ENCODE assay signal across 8 mouse cellular contexts in genomic region chr14:31385977-31386697, GRCm38 (mm10). TPM values are rescaled to one million over a fixed set of nuclear protein-coding genes. Genes with fewer than 3 reads are reported as not detected.
A peak's percentile ranks its signal among the peaks of the same experiment; 100 is the strongest.
DNase-seq lines count a peak whose midpoint lies in the region; ATAC-seq and TF ChIP-seq lines count a peak whose summit lies in the region.

No protein-coding gene starts in this region.

- H3K9me3 ChIP-seq in liver, embryonic 15.5 days (replicated peaks): no peaks in the 10 kb centered on the region

- no peaks in the 10 kb centered on the region for H3K36me3 ChIP-seq in kidney, adult 2 months (ENCODE audit: control insufficient read depth, insufficient read depth, low read length)
- peaks cover 11% of the 10 kb centered on the region; the same call in 1 of the 2 replicates for H3K36me3 ChIP-seq in liver, embryonic 15.5 days (replicated peaks)

- ATAC-seq in liver, embryonic 15.5 days (ENCODE audit: insufficient read depth): peak; percentile 30; the same call in 1 of the 2 replicates

- H3K27me3 ChIP-seq in kidney, adult 2 months (replicated peaks; ENCODE audit: control insufficient read depth, insufficient read depth, low read length): no peaks in the 10 kb centered on the region
- H3K27me3 ChIP-seq in liver, embryonic 15.5 days: no peaks in the 10 kb centered on the region

- H3K27ac ChIP-seq in kidney, adult 2 months (ENCODE audit: insufficient read depth, low read depth, low read length): peak overlapping the region; percentile 57
- H3K27ac ChIP-seq in liver, embryonic 15.5 days (replicated peaks): 0 out of 2 replicates have a peak overlapping the region, but pooled peaks have one; percentile 6

- H3K4me3 ChIP-seq in kidney, adult 2 months (ENCODE audit: insufficient read depth, low read depth, low read length): no peak overlapping the region
- H3K4me3 ChIP-seq in liver, embryonic 15.5 days (replicated peaks): no peak overlapping the region

- no peak overlapping the region for H3K9ac ChIP-seq in liver, embryonic 15.5 days

- TF ChIP-seq POLR2A in kidney, adult 2 months (IDR thresholded peaks at IDR 0.05; ENCODE audit: low read depth, low read length): no peak

- intact Hi-C loops in gastrocnemius, postnatal 36 days (cut with DNase I): loop anchor here (1.0 kb wide), 1 partner anchor 50 kb away; the partner anchor contains the start of gene Sh3bp5

- peak; percentile 95 for TF ChIP-seq CTCF in kidney, adult 2 months (conservative IDR thresholded peaks at IDR 0.05; ENCODE audit: insufficient read depth, insufficient read length, low read depth, low read length)

- H3K4me2 ChIP-seq in liver, embryonic 15.5 days: no peak overlapping the region

- WGBS in kidney, adult 2 months: 25% methylated on average over 13 of the region's 13 CpGs
- 33% methylated on average over 13 of the region's 13 CpGs for WGBS in liver, embryonic 15.5 days (ENCODE audit: insufficient replicate concordance)

- DNase-seq in urinary bladder, adult 18-20 months (ENCODE audit: low spot score in 2 of 2): peak; percentile 59 to 80
- DNase-seq in urinary bladder, postnatal 10 days (ENCODE audit: low spot score): no peak
- DNase-seq in cerebellum, adult 18-20 months: peak; percentile 86 to 88
- DNase-seq in gastrocnemius, postnatal 36 days: peak; percentile 74 to 80
- peak; percentile 94 for DNase-seq in kidney, adult 2 months
- DNase-seq in ovary, postnatal 14 days (ENCODE audit: low spot score): peak; percentile 81
- peak; percentile 78 for DNase-seq in thymus, postnatal 25 days

- peaks cover 20% of the 10 kb centered on the region; the same call in 1 of the 2 replicates for H3K4me1 ChIP-seq in kidney, adult 2 months (ENCODE audit: control insufficient read depth, insufficient read depth, low read length)
- H3K4me1 ChIP-seq in liver, embryonic 15.5 days (replicated peaks): peaks cover 20% of the 10 kb centered on the region

RNA-seq across cellular contexts. Expression of gene Capn7, which starts 49.7 kb away (rescaled TPM):
- 10 to 100 TPM; 27.8 to 28.3 TPM for total RNA-seq in gastrocnemius, postnatal 36 days (2021)
- 13.6 and 16.2 TPM in 2 replicates for polyA plus RNA-seq in kidney, adult 2 months (2012; rRNA removed)
- polyA plus RNA-seq in liver, embryonic 15.5 days (2015; fragmentation: Nextera tagmentation; extraction: Ambion mirVana): 16.4 and 16.8 TPM in 2 replicates

RNA-seq across cellular contexts. Expression of gene Sh3bp5, which starts 49.7 kb away (rescaled TPM):
- total RNA-seq in gastrocnemius, postnatal 36 days (2021): 10 to 100 TPM; 34.5 to 44.4 TPM
- polyA plus RNA-seq in kidney, adult 2 months (2012; rRNA removed): 33.4 and 43.4 TPM in 2 replicates
- 16.9 and 21.5 TPM in 2 replicates for polyA plus RNA-seq in liver, embryonic 15.5 days (2015; fragmentation: Nextera tagmentation; extraction: Ambion mirVana)
